Mouse (Mus musculus) lung, postnatal 25 days (tissue): ENCODE measurements around the gene Traf3ip3.

Source experiments
- DNase-seq: peaks from one replicate; pipeline ENCODE4 v3.0.0; 2022; ENCODE audit warnings: low spot score

The Traf3ip3 gene

GRCm38 (mm10) chr1:193159613-193160012, 41.9 kb downstream of the Traf3ip3 start:
- DNase-seq: no peak

- no peak for DNase-seq
Observed at GRCm38 (mm10) chr1:193159163-193159562, 42.3 kb downstream of the Traf3ip3 start.

- no peak for DNase-seq
Observed at GRCm38 (mm10) chr1:193157111-193157492, 44.4 kb downstream of the Traf3ip3 start.

GRCm38 (mm10) chr1:193156316-193157110, 45.0 kb downstream of the Traf3ip3 start:
- no peak for DNase-seq

GRCm38 (mm10) chr1:193153561-193153960, 47.9 kb downstream of the Traf3ip3 start:
- DNase-seq: peak; percentile 28

- peak; percentile 90 for DNase-seq
Observed at GRCm38 (mm10) chr1:193152872-193153271, 48.6 kb downstream of the Traf3ip3 start, which contains the start of gene Irf6. TSS of gene Irf6 (plus strand) at chr1:193153111.

GRCm38 (mm10) chr1:193151134-193151533, 50.4 kb downstream of the Traf3ip3 start:
- DNase-seq: no peak

GRCm38 (mm10) chr1:193149231-193149630, 52.3 kb downstream of the Traf3ip3 start:
- DNase-seq: no peak

- no peak for DNase-seq
Observed at GRCm38 (mm10) chr1:193146416-193146815, 55.1 kb downstream of the Traf3ip3 start.

- DNase-seq: no peak
Observed at GRCm38 (mm10) chr1:193145101-193145500, 56.4 kb downstream of the Traf3ip3 start.

- DNase-seq: no peak
Observed at GRCm38 (mm10) chr1:193144516-193144915, 57.0 kb downstream of the Traf3ip3 start.

GRCm38 (mm10) chr1:193142517-193143062, 58.9 kb downstream of the Traf3ip3 start:
- no peak for DNase-seq

- DNase-seq: no peak
Observed at GRCm38 (mm10) chr1:193141118-193141517, 60.4 kb downstream of the Traf3ip3 start.

- DNase-seq: no peak
Observed at GRCm38 (mm10) chr1:193138669-193139068, 62.8 kb downstream of the Traf3ip3 start.

- no peak for DNase-seq
Observed at GRCm38 (mm10) chr1:193138087-193138486, 63.4 kb downstream of the Traf3ip3 start.

GRCm38 (mm10) chr1:193133726-193134125, 67.8 kb downstream of the Traf3ip3 start:
- DNase-seq: no peak

- DNase-seq: no peak
Observed at GRCm38 (mm10) chr1:193132385-193132784, 69.1 kb downstream of the Traf3ip3 start.

GRCm38 (mm10) chr1:193131311-193131948, 70.1 kb downstream of the Traf3ip3 start:
- no peak for DNase-seq

- no peak for DNase-seq
Observed at GRCm38 (mm10) chr1:193130839-193131238, 70.7 kb downstream of the Traf3ip3 start.

GRCm38 (mm10) chr1:193130456-193130825, 71.1 kb downstream of the Traf3ip3 start:
- DNase-seq: no peak

- DNase-seq: peak; percentile 96
Observed at GRCm38 (mm10) chr1:193129786-193130455, 71.6 kb downstream of the Traf3ip3 start, which contains the start of gene Diexf. TSS of gene Diexf (minus strand) at chr1:193130272.

- no peak for DNase-seq
Observed at GRCm38 (mm10) chr1:193129321-193129720, 72.2 kb downstream of the Traf3ip3 start.
